Mouse (Mus musculus): ENCODE results near the gene Ppfibp1.

Gene Ppfibp1

DNA sequence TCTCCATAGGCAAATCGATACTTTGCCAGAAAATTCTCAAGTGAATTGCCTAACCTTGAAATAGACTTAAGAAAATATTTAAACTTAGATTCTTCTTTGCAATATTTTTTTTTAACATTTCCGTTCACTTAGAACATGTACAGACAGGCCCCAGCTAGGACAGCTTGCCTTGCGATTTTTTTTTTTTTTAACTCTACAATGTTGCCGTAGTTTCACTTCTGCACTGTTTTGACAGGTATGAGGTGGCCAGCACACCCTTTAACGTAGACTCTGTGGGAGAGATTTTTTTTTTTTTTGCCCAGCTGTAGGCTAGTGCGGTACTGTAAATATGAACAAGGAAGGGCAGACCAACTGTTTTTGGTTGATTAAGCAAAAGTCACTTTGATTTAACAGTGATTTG is 122.1 kb downstream of the Ppfibp1 start:
- in situ Hi-C loops (cut with MboI; ENCODE audit: low pct_unique_long_range_greater_than_20kb in 1 of 2, low sequenced_read_pairs in 2 of 2, unreplicated experiment in 1 of 2): loop anchor here in 1 of 2 experiments (25.0 kb wide), 2 partner anchors 227 to 802 kb away; no protein-coding TSS in a partner anchor

DNA sequence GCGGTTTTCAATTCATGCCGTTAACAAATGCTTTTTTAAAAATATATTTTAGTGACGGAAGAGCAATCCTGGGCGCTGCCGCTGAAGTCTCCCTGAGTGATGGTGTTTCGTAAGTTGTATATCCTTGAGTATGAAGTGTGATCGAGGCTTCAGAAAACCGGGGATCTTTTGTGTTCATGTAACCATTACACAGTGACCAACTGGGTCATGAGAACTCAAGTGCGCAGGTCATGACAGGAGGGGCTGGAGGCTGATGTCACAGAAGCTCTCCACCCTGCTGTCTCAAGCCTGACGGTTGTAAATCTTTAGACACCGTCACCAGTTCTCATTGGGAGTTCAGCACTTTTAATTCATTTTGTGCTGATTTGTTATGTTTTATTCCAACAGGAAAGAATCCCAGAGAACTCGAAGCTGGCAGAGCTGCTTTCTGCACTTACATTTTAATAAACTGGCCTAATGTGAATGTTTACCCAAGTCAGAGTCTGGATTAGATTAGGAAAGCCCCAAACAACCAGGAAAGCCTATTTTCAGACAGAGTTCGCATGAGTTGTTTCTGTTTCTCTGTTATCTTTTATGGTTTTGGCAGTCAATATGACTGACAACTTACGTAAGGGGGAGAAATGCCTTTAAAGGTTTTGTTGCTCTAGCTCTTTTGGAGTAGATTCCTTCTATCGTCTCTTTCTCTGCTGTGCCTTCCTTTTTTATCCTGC is 122.7 kb downstream of the Ppfibp1 start:
- in situ Hi-C loops (cut with MboI; ENCODE audit: low pct_unique_long_range_greater_than_20kb in 1 of 2, low sequenced_read_pairs in 2 of 2, unreplicated experiment in 1 of 2): loop anchor here in 1 of 2 experiments (25.0 kb wide), 2 partner anchors 226 to 801 kb away; no protein-coding TSS in a partner anchor

DNA sequence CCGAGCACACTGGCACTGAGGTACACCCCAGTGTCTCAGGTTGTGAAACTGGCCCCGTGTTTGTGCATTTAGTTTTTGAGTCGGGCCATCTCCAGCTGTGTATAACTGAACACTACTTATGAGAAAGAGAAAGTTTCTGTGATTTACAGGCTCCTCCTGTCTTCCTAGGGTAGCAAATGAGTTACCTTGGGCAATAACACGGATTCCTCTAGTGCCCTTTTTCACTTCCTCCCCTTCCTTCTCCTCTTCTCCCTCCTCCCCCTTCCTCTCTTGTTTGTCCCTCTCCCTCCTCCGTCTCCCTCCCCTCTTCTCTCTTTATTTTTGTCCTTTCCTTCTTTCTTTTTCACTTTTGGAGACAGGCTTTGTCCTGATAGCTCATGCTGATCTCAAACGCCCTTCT is 123.3 kb downstream of the Ppfibp1 start:
- in situ Hi-C loops (cut with MboI; ENCODE audit: low pct_unique_long_range_greater_than_20kb in 1 of 2, low sequenced_read_pairs in 2 of 2, unreplicated experiment in 1 of 2): loop anchor here in 1 of 2 experiments (25.0 kb wide), 2 partner anchors 226 to 801 kb away; no protein-coding TSS in a partner anchor

DNA sequence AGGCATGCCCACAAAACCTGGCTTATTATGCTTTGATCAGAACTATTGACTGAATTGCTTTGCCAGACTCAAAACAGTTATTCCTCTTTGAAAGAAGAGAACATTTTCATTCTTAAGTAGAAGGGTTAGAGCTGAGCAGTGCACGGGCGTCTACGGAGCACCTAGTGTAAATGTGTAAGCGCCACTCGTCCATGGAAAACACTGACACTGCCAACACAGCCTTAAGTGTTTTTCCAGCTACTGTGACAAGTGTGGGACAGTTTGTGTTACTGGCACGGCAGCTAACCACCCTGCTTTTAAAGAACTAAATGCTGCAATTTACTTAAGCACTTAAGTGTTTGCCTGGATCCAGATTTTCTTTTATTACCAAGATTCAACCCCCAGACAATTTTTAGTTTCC is 123.7 kb downstream of the Ppfibp1 start:
- in situ Hi-C loops (cut with MboI; ENCODE audit: low pct_unique_long_range_greater_than_20kb in 1 of 2, low sequenced_read_pairs in 2 of 2, unreplicated experiment in 1 of 2): loop anchor here in 1 of 2 experiments (25.0 kb wide), 2 partner anchors 225 to 800 kb away; no protein-coding TSS in a partner anchor

DNA sequence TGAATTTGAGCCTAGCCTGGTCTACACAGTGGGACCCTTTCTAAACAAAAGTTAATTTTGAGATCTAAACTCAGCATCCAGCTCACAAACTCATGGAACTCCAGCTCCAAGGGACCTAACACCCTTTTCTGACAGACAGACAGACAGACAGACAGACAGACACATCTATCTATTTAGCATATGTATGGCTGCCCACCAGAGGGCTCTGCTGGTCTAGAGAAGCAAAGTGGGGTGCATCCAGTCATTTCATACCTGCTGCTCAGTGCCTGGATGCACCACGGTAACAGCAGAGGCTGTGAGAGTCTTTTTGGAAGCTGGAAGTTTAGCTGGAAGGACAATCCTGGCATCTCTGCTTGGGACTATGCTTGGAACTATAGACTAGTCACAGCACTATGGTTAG is 125.3 kb downstream of the Ppfibp1 start:
- in situ Hi-C loops (cut with MboI; ENCODE audit: low pct_unique_long_range_greater_than_20kb in 1 of 2, low sequenced_read_pairs in 2 of 2, unreplicated experiment in 1 of 2): loop anchor here in 1 of 2 experiments (25.0 kb wide), 2 partner anchors 224 to 799 kb away; no protein-coding TSS in a partner anchor

DNA sequence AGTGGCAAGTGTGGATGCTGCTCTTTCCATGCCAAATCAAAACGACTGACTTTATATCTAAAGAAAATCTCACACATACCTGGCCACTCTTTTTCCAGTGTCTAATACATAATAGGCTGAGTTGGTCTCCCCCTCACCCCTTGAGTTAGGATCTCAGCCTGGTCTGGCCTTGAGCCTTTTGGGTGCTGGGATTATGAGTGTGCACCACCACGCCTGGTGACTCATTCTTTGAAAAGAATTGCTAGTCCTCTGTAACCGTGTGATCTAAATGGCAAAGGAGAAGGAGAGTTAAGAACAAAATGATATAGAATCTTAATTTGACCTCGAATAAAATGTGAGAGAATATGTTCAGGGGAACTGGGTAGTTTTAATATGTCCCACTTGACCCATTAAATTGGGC is 129.6 kb downstream of the Ppfibp1 start:
- in situ Hi-C loops (cut with MboI; ENCODE audit: low pct_unique_long_range_greater_than_20kb in 1 of 2, low sequenced_read_pairs in 2 of 2, unreplicated experiment in 1 of 2): loop anchor here in 1 of 2 experiments (25.0 kb wide), 2 partner anchors 219 to 794 kb away; no protein-coding TSS in a partner anchor

DNA sequence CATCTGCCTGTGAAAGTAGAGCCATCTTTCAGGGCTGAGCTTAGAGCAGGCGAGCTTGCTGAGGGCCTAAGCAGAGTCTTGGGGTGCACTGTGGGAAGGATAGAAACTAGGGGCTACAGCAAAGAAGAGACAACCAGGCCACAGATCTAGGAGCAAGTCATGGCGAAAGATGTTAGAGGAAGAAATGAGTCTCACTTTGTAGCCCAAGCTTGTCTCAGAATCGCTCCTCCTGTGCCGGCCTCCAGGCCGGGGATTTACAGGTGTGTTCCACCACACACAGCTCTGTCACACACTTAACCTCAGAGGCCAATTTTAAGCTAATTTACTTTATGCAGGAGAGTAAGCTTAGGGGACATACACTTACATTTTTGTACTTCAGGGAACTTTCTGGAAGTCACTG is 130.1 kb downstream of the Ppfibp1 start:
- in situ Hi-C loops (cut with MboI; ENCODE audit: low pct_unique_long_range_greater_than_20kb in 1 of 2, low sequenced_read_pairs in 2 of 2, unreplicated experiment in 1 of 2): loop anchor here in 1 of 2 experiments (25.0 kb wide), 2 partner anchors 219 to 794 kb away; no protein-coding TSS in a partner anchor

DNA sequence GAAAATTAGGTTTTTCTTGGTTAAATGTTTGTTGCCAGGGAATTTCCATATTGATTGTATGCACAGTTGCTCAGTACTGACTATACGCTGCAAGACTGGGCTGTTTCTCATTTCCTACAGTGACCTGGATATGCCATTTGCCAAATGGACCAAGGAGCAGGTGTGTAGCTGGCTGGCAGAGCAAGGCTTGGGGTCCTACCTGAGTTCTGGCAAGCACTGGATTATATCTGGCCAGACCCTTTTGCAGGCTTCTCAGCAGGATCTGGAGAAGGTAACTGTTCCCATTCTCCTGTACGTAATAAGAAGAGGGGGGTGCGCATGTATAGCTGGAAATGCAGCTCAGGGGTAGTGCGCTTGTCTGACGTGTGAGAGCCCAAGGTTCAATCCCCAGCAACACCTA is 132.9 kb downstream of the Ppfibp1 start:
- in situ Hi-C loops (cut with MboI; ENCODE audit: low pct_unique_long_range_greater_than_20kb in 1 of 2, low sequenced_read_pairs in 2 of 2, unreplicated experiment in 1 of 2): loop anchor here in 1 of 2 experiments (25.0 kb wide), 2 partner anchors 216 to 791 kb away; no protein-coding TSS in a partner anchor

DNA sequence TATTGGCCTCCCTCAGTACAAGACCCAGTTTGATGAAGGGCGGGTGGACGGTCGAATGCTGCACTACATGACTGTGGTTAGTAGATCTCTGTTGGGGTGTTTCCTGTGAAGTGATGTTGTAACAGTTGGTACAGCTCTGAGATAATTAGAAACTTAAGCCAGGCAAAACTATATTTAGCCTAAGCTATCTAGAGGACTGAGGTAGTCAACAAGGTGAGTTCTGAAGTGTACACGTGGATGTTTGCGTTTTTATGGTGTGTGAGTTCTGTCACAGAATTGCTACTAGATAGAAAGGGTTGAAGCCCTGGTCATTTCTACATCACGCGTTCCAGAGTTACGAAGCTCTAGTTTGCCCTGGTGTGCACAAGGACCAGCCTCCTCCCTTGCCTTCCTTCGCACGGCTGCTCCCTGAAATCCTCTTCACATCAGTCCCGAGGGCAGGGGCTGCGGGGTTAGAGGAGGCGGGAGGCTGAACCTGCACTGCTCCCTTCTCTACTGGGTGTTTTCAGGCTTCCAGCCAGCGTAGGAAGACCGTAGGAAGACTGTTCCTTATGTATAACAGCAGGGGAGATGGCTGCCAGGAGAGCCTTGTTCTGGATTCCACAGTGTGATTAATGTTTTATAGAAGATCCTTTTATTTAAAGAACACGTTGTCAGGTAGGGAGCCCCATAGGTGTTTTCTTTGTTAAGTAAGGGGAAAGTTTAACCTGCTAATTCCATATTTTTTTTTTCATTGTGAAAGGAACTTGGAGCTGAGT is 134.3 kb downstream of the Ppfibp1 start:
- in situ Hi-C loops (cut with MboI; ENCODE audit: low pct_unique_long_range_greater_than_20kb in 1 of 2, low sequenced_read_pairs in 2 of 2, unreplicated experiment in 1 of 2): loop anchor here in 1 of 2 experiments (25.0 kb wide), 2 partner anchors 215 to 790 kb away; no protein-coding TSS in a partner anchor

DNA sequence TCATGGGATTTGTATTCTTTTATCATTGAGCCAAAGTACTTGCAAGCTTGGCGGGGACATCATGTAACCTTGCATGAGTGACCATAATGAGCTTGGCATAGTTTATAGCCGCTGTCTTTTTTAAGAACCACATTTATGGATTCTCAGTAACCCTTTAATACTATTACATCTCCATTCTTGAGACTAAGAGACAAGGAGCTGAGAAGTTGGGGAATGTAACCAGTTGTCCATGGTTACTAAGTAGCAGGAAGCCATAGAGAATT is 134.8 kb downstream of the Ppfibp1 start:
- in situ Hi-C loops (cut with MboI; ENCODE audit: low pct_unique_long_range_greater_than_20kb in 1 of 2, low sequenced_read_pairs in 2 of 2, unreplicated experiment in 1 of 2): loop anchor here in 1 of 2 experiments (25.0 kb wide), 2 partner anchors 214 to 789 kb away; no protein-coding TSS in a partner anchor

DNA sequence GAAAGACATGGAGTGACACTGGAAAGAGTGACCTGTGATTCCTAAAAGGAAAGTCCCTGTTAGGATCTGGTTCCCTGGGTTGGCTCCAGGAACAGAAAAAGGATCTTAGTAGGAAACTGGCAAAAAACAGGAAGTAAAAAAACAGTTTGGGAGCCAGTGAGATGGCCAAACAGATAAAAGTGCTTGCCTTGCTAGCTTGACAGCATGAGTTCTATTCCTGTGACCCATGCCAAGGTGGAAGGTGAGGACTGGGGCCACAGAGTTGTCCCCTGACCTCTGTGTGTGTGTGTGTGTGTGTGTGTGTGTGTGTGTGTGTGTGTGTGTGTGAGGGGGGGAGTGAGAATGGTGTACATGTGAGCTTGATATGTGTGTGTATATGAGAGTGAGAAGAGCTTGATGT is 135.3 kb downstream of the Ppfibp1 start:
- in situ Hi-C loops (cut with MboI; ENCODE audit: low pct_unique_long_range_greater_than_20kb in 1 of 2, low sequenced_read_pairs in 2 of 2, unreplicated experiment in 1 of 2): loop anchor here in 1 of 2 experiments (25.0 kb wide), 2 partner anchors 214 to 789 kb away; no protein-coding TSS in a partner anchor

DNA sequence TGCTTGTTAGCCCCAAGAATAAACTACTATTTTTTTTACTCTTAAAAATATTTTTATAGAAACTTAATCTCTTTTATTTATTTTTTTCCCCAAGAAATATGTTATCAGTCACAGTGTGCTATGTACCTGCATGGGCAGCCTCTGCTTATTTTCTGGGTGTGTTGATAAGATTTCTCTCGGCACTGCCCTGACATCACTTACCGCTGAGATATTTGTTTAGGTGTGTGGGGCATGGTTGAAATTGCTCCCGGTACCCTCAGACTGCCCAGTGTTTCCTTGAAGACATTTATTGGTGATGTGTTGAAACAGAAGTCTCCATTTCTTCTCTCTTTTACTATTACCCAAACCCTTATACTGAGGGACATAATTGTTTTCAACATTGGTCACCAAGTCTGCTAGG is 136.5 kb downstream of the Ppfibp1 start:
- in situ Hi-C loops (cut with MboI; ENCODE audit: low pct_unique_long_range_greater_than_20kb in 1 of 2, low sequenced_read_pairs in 2 of 2, unreplicated experiment in 1 of 2): loop anchor here in 1 of 2 experiments (25.0 kb wide), 2 partner anchors 213 to 788 kb away; no protein-coding TSS in a partner anchor

DNA sequence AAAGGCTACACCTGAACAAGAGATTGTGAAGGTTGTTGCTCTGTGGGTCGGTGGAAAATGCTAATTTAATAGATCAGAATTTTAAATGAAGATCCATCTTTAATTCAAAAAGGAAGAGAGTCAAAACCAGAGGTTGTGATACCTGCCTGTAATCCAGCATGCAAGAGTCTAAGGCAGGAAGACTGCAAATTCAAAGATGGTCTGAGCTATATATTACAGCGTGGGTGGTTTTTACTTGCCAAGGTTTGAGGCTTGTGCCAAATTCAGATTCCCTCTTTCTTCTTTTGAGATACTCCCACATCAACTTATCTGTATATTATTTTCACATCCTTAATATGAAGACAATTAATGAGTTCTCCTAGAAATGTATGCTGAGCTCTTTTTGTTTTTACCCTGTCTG is 140.1 kb downstream of the Ppfibp1 start:
- in situ Hi-C loops (cut with MboI; ENCODE audit: low pct_unique_long_range_greater_than_20kb in 1 of 2, low sequenced_read_pairs in 2 of 2, unreplicated experiment in 1 of 2): no loop called here

DNA sequence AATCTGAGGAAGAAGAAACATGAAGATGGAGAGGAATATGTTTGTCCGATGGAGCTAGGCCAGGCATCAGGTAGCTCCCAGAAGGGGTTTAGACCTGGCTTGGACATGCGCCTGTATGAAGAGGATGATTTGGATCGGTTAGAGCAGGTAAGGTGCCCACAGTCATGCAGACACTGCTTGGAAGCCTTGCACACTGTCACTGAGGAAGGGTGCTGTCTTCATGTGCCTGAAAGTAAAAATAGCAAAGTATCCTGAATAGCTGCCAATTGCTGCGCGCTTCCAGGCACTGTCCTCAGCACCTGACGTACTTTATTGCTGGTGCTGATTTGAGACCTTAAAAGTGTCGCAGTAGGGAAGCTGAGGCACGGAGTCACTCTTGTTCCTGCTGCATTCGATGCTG is 141.3 kb downstream of the Ppfibp1 start:
- in situ Hi-C loops (cut with MboI; ENCODE audit: low pct_unique_long_range_greater_than_20kb in 1 of 2, low sequenced_read_pairs in 2 of 2, unreplicated experiment in 1 of 2): no loop called here

DNA sequence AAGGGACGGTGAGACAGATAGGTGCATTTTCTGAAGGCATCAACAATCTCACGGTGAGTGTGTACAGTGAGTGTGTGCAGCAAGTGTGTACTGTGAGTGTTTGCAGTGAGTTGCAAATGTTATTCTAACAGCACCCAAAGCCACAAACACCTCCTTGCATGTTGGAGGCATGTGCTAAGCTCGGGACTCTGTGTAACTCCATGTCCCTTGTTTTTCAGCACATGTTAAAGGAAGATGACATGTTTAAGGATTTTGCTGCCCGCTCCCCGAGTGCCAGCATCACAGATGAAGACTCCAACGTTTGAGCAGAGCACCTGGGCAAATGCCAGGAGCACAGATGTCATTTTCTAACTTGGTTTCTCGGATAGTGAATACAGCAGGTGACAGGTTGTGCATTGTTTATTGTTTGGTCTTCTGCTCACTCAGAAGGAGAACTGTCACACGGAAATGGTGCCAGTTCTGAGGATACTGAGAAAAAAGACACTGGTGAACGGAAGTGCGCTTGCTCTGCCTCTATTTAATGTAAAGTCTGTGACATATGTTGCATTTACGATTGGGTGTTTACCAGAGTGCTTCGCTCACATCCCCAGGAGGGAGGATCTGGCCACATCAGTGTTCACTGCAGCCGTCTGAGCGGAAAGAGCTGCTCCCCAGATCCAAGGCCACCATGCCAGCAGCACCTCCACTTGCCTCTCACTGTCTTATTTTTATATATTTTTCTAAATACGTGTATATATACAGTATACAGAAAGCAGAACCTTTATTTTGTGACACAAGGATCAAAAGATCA is 142.0 kb downstream of the Ppfibp1 start:
- in situ Hi-C loops (cut with MboI; ENCODE audit: low pct_unique_long_range_greater_than_20kb in 1 of 2, low sequenced_read_pairs in 2 of 2, unreplicated experiment in 1 of 2): no loop called here

DNA sequence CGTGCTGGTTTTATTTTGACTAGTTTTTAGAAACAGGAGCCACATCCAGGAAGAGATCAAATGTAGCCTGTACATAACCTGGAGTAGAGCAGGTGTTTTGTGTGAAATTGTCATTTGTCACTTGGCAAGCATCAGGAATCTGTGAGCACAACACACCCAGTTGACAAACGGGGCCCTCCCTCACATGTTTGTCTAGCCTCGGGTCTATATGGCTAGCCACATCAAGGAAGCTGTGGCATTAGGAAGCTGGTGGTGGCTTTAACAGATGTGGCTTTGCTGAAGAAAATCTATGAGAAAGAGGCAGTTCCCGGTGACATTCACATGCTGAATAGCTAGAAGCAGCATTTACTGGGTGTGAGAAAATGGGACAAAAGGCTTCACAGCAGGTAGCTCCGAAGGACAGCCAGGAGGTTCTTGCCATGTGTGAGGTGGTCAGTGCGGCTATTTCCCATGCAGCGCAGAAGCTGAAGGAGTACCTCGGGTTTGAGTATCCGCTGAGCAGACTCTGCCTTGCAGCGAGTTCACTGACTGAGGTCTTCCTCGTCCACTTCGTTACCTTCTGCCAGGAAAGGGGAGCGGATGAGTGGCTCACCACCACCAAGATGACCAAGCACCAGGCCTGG is 144.1 kb downstream of the Ppfibp1 start, which contains the start of gene Rep15:
Gene Rep15 (plus strand): TSS at position 282 of the 623 bp plus-strand sequence.
- in situ Hi-C loops (cut with MboI; ENCODE audit: low pct_unique_long_range_greater_than_20kb in 1 of 2, low sequenced_read_pairs in 2 of 2, unreplicated experiment in 1 of 2): no loop called here

DNA sequence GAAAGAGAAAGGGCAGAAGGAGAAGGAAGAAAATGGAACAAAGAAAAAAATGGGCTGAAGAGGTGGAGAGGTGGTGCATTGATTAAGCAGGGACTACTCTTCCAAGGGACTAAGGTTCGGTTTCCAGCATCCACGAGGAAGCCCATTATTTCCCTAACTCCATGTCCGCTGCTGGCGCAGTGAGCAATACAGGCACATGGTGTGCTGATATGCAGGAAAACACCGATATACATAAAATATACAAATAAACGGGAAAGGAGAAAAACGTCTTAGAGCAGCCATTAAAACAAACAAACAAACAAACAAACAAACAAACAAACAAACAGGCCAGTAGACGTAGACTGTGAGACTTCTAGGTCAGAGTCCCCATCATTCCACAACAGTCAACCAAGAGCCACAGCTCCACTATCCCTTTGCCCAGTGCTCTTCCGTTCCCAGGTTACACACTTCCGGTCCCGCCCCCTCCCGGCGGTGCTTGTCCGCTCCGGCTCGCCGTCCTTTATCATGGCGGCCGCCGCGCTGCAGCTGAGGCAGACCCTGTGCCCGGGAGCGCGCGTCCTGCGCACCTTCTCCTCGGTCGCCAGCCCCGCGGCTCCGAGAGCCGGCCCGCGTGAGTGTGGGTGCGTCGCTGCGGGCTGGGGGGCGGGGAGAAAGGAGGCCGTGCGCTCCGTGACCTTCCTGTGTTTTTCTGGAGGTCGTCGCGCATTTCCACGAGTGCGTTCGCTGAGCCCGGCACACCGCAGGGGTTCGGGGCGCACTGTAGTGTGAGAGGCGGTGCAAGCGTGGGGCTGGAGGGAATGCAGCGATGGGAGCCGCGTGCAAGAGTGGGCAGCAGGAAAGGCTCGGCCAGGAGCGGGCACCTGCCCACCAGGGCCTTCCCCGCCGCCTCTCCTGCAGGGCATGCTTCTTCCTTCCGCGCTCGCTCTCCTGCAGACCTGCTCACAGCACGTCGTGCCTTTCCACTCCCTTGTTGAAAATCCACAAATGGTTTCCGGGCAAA is 154.3 kb downstream of the Ppfibp1 start, which contains the start of gene Mrps35:
Gene Mrps35 (plus strand): TSS at position 474 of the 1,000 bp plus-strand sequence.
- in situ Hi-C loops (cut with MboI; ENCODE audit: low pct_unique_long_range_greater_than_20kb in 1 of 2, low sequenced_read_pairs in 2 of 2, unreplicated experiment in 1 of 2): no loop called here

Data from mouse embryonic stem cell (cell line).